Mouse (Mus musculus) layer of hippocampus, adult 9-10 months (tissue): ENCODE measurements around the gene Ndufa12.

ENCODE experiments used
- DNase-seq: peaks from one replicate; pipeline ENCODE4 v3.0.0; 2022; ENCODE audit warnings: low spot score

The Ndufa12 gene

GRCm38 (mm10) chr10:94198482-94199405 is at the start of gene Ndufa12:
Gene Ndufa12 (plus strand): TSS chr10:94198720.
- peak; percentile 91 for DNase-seq

- DNase-seq, result no peak
Observed at GRCm38 (mm10) chr10:94151488-94151887, 47.0 kb upstream of the Ndufa12 start.

- DNase-seq, result no peak
Observed at GRCm38 (mm10) chr10:94153841-94154240, 44.7 kb upstream of the Ndufa12 start.

GRCm38 (mm10) chr10:94158962-94159361 is 39.6 kb upstream of the Ndufa12 start:
- no peak for DNase-seq

- no peak for DNase-seq
Observed at GRCm38 (mm10) chr10:94159406-94159805, 39.1 kb upstream of the Ndufa12 start.

- no peak for DNase-seq
Observed at GRCm38 (mm10) chr10:94161051-94161765, 37.3 kb upstream of the Ndufa12 start.

GRCm38 (mm10) chr10:94162031-94162430 is 36.5 kb upstream of the Ndufa12 start:
- no peak for DNase-seq

- no peak for DNase-seq
Observed at GRCm38 (mm10) chr10:94164104-94164845, 34.2 kb upstream of the Ndufa12 start.

GRCm38 (mm10) chr10:94165426-94165825 is 33.1 kb upstream of the Ndufa12 start:
- DNase-seq, result no peak

- DNase-seq, result no peak
Observed at GRCm38 (mm10) chr10:94167051-94167750, 31.3 kb upstream of the Ndufa12 start.

GRCm38 (mm10) chr10:94171440-94172130 is 26.9 kb upstream of the Ndufa12 start:
- DNase-seq, result no peak

- DNase-seq, result no peak
Observed at GRCm38 (mm10) chr10:94172137-94172536, 26.4 kb upstream of the Ndufa12 start.

GRCm38 (mm10) chr10:94172706-94173105 is 25.8 kb upstream of the Ndufa12 start:
- DNase-seq, result no peak

- no peak for DNase-seq
Observed at GRCm38 (mm10) chr10:94174652-94175051, 23.9 kb upstream of the Ndufa12 start.

GRCm38 (mm10) chr10:94183199-94183598 is 15.3 kb upstream of the Ndufa12 start:
- no peak for DNase-seq

GRCm38 (mm10) chr10:94204973-94205372 is 6.5 kb downstream of the Ndufa12 start:
- no peak for DNase-seq

- peak; percentile 40 for DNase-seq
Observed at GRCm38 (mm10) chr10:94210718-94211618, 12.4 kb downstream of the Ndufa12 start.

GRCm38 (mm10) chr10:94211725-94212124 is 13.2 kb downstream of the Ndufa12 start:
- no peak for DNase-seq

- DNase-seq, result no peak
Observed at GRCm38 (mm10) chr10:94225026-94225750, 26.7 kb downstream of the Ndufa12 start.
